Mouse (Mus musculus) adrenal gland, adult 18-20 months (tissue): Measurements from ENCODE around the gene Ciita. TPM values are rescaled to one million over a fixed set of nuclear protein-coding genes. Genes with fewer than 3 reads are reported as not detected.

ENCODE experiments used
- DNase-seq, 2 experiments: peaks; one replicate each; pipeline ENCODE4 v3.0.0; 2021 to 2022; ENCODE audit warnings: low spot score in 2 of 2
- total RNA-seq, 2 experiments: library from RNA; stranded (reverse); gene quantifications; 1 replicate in 1 of 2; 2 replicates in 1 of 2; pipeline ENCODE4 v1.2.3; 2021

The Ciita gene
- total RNA-seq, 2 experiments from 2014 or later, result 1.6 to 6.6 TPM

DNA sequence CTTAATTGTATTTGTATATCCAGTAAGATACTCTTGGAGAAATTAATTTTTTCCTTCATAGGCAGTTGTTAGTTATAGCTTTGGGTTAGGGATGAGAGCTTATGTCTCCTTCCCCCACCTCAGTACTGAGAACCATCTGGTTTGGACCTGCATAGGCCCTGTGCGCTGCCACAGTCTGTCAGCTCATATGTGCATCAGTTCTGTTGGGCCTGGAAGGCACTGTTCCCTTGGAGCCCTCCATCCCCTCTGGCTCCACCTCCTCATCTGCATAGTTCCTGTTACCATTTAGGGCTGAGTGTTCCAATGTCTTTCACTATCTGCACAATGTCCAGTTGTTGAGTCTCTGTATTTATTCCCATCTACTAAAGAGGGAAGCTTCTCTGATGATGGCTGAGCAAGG lies 11.7 kb upstream of the Ciita start:
- no peak for DNase-seq

DNA sequence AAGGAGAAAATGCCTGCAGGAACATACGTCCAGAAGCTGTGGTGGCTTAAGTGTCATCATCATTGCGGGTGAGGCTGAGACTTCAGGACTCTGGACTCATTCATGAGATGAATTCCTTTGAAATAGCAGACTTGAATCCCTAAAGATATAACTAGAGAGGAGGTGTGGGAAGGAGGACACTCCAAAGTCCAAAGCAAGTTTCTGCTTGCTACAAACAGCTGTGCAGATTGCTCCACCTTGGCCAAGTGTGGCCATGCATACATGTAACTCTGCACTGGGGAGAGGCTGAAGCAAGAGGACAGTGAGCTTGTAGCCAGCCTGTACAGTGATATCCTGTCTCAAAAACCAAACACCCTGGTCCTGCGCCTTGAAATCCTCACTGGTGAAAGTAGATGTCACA lies 7.9 kb upstream of the Ciita start:
- no peak for DNase-seq

DNA sequence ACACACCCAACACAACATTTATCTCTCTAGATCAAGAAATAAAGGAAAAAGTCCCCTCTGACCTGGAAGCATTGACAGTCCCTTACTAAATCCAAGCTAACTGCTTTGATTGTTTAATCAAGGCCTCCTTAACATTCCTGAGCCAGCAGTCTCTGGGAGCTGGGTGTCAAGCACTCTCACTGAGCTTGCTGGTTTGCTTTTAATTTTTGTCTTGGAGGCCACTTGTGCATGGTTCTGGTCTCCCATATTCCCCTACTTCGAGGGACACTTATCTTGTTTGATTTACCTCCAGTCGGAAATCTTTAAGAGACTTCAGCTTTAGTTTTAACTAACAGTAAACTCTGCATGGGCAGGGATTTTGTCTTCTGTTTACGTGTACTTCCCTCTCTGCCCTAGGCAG lies 4.9 kb upstream of the Ciita start:
- DNase-seq, result no peak

DNA sequence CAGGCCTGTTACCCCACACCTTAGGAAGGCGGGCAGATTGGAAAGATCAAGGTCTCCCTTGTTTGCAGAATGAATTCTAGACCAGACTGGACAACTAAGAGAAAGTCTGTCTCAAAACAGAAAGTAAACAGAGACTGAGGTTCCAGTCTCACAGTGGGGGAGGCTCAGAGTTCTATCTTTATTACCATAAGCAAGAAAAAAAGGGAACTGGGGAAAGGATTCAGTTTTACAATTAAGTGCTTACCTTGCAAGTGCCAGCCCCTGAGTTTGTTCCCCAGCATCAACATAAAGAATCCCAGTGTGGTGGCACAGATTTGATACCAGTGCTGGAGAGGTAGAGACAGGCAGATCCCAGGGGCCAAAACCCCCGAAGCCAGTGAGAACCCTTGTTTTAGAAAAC lies 3.9 kb upstream of the Ciita start:
- no peak for DNase-seq

DNA sequence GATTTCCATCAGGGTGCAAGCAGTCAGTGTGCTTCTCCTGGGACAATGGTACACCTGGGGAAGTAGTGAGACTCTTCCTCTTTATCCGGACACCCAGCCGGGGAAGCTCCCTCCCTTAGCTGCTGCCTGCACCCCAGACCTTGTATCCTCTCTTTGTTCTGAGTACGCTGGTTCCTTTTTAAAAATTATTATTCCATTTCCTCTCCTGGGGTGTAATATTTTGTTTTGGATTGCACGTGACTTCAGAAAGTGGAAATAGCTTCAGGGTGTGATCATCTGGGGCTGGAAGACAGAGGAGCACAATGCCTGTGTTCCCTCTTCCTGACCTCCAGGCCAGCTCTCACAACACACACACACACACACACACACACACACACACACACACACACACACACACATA lies 2.5 kb downstream of the Ciita start:
- no peak for DNase-seq

DNA sequence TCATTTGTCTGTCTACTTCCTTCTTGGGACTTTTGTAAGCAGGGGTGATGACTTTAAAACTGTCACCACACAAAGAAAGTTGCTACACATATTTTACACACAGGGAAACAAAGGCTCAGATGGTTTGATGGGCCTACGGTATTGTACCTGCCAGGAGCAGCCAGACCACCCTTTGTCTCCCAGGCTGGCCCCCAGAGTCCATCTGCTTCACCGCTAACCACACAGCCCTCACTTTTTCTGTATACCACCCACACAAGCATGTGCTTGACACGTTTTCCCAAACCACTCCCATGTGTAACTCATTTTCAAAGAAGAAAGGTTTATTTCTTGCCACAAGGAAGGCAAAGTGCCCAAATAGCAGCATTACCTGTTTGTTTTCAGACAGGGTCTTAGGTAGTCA lies 7.1 kb downstream of the Ciita start:
- DNase-seq, result no peak

DNA sequence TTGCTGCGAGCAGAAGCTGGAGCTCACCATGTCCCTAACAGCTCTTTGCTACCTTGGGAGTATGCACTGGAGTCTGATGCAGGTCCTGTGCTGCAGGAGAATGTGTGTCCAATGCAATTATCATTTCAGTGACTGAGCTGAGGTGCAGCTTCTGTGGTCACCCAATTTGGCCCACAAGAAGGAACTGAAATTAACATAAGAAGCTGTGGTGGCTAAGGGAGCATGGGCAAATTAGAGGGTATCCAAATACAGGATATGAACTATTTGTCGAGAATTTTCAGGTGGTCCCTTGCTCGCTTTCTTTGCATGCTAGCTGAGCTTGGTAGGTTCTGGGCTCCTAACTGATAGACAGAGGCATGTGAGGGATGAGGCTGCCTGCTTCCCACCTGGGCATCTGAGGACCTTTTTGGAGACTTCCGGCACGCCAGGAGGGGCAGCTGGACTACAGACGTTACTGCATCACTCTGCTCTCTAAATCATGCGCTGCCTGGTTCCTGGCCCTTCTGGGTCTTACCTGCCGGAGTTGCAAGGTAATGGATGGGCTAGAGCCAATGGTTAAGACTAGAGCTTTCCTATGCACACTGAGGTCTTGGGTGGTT lies 8.1 kb downstream of the Ciita start:
- DNase-seq, result no peak

DNA sequence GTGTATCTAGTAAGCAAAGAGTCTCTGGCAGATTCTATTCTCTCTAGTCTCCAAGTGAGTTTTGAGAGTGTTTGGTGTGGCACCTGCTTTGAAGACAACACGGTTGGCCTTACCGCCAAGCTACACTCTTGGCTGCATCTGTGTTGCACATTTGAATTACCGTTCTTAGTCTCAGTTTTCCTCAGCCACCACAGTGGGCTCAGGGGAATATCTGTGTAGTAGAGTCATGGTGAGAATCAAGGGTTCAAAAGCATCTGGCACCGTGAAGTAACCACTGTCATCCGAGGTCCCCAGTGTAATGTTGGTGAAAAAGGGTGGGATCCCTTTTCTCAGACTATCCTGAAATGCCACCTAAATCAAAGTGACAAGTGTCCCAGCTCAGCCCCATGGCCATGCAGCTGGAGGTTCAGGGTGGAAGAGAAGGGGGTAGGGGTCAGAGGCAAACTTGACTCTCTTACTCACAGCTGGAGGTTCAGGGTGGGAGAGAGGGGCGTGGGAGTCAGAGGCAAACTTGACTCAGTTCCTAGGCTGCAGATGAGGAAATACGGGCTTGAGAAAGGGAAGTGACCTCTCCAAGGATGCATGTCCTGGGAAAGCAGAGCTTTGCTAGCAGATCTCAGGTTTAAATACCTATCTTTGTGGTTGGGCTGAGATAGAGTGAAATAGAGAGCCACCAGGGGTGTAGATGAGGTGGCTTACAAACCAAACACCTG lies 9.1 kb downstream of the Ciita start:
- DNase-seq, result no peak

DNA sequence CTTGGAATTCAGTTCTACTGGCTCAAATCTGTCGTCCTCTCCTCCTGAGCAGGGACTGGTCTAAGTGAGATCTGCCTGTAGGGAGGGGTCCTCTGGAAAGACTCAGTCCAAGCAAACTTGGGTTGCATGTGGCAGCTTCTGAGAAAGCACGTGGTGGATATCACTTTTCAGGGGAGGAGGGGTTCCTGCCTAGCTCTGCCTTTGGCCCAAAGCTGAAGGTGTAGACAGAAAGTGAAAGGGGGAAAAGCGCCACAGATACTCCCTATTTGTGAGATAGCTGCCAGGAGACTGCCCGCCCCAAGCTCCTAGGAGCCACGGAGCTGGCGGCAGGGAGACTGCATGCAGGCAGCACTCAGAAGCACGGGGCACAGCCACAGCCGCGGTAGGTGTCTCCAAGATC lies 9.6 kb downstream of the Ciita start:
- no peak for DNase-seq

DNA sequence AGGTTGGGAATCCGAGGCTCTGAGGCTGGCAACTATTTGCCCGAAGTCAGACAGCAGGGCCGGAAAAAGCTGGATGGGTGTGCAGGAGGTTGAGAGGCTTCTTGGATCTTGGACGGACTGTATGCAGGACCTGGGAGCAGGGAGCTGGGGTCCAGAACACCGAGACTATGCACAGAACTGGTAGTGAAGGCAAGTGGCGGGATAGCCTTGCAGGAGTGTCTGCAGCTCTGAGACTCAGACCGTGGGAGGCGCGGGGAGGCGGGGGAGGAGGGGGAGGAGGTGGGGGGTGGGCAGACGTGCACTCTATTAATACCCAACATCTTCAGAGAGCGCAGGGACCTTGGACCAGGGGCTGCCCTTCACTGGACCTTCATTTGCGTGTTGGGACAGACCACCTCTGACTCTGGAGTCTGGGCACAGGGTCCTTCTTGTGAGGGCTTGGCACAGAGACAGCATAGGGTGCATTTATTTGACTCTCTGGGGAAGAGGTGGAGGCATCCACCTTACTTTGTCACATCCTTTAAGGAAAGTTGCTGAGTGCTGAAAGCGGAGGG lies 10.1 kb downstream of the Ciita start:
- no peak for DNase-seq

DNA sequence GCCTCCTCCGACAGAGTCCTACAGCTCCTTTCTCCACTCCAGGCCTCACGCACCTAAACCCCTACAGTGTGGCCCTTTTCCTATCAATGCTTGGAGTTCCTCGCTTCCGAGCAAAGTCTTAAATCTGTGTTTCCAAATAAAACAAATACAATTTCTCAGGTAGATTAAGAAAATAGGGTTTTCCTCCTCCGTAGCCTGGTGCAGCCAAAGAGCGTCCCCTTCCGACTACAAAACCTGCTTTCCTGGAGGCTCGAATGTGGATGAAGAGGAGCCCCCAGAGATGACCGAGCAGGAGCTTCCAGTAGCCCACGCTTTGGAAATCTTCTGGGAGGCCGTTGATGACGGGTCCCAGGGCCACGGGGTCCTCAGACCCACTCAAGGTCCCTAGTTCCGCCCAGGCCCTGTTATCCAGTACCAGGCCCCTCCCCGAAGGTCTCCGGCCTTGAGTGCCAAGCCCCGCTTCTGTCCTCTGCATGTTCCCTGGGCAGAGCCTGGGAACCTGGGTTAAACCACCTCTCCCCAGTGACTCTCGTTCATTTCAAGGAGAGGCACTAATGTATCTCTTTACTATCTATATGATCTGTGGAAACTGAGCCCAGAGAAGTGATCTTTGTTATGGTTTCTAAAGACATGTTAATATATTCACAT lies 10.8 kb downstream of the Ciita start:
- no peak for DNase-seq

DNA sequence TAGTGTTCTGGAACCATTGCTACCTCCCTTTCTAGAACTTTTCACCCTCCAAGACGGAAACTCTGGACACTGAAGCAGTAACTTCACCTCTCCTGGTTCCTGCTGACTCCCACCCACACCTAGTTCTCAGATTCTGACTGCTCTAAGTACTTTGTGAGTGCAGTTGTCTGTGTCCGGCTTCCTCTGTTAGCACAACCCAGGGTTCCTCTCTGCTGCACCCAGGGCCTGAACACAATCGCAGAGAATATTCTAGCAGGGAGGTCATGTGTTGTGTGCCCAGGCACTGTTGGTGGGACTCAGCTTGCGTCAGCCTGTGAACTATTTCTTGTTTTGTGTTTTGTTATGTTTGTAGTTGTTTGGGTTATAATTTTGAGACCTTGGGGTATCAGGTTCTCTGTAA lies 11.9 kb downstream of the Ciita start:
- DNase-seq, result no peak

DNA sequence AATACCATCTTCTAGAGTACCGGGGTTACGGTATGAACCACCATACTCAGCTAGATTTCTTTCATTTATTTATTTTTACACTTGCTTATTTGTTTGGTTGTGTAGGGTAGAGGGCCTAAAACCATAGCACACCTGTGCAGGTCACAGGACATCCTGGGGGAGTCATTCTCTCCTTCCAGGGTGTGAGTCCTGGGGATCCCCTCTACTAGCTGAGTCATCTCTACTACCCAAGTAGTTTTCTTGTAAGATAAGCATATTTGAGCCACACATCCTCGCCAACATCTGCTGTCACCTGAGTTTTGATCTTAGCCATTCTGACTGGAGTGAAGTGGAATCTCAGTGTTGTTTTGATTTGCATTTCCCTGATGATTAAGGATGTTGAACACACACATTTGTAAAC lies 12.7 kb downstream of the Ciita start:
- DNase-seq, result no peak

DNA sequence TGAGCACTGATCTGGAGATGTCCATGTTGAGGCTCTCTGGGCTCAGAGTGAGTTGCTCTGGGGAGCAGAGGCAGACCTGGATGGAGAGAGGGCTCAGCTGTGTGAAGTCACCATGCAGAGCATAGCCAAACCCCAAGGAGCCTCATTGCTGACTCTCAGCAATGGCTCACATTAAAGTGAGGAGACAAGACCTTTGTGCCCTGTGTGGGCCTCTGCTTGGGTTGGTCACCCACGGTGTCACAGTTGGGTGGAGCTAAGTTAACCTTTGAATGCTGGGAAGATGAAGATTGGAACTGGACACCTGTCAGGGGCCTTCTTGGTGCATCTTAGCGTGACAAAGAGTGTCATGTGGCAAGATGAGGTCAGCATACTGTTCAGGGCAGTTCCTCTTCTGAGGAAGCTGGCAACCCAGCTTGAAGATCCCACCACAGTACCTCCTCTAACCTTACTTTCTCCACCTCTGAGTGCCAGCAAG lies 16.0 kb downstream of the Ciita start:
- DNase-seq, result no peak

DNA sequence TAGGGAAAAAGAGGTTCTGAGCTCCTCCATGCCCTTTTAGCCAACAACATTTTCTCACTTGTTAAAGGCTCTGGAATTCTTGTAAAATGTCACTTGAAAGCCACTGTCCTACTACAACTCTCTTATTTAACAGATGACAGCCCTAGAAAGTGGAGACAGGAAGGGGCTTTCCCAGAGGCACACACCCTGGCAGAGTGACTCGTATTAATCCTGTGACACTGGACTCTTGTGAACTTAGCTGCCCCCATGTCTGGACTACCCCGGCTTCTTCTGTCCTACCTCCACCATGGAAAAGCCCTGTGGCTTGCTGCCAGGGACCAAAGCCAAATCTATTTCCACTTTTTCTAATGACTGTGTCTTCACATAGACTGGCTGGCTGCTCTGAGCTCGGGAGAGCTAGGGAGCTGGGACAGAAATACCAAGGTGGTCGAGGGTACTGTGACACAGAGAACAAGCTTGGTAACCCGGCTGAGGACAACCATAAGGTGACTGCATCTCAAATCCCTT lies 18.3 kb downstream of the Ciita start:
- DNase-seq, result no peak

DNA sequence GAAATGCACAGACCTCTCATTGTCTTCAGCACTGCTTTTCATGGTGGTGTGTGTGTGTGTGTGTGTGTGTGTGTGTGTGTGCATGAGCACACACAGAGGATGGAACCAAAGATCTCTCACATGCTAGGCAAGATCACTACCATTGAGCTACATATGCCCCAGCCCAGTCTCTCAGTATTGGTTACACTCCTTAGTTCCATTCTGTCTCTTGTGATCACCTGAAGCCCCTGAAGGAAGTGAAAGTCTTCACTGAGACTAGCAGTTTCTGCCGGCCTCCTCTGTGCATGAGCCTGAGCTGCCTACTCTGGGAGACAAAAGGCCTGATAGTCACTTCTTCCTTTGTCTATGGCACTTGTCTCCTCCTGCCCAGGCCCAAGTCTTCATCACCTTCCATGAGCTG lies 19.3 kb downstream of the Ciita start:
- no peak for DNase-seq

DNA sequence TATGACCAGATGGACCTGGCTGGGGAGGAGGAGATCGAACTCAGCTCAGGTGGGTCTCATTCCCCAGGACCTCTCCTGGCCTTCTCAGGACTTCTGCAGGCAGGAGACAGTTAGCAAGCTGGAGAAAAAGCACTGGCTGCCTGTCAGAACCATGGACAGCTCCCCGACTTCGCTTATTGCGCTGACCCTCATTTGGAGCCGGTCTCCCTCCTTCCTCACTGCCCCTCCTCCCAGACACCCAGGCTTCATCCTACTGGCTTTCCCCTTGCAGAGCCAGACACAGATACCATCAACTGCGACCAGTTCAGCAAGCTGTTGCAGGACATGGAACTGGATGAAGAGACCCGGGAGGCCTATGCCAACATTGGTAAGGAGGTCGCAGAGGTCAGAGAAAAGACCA lies 22.0 kb downstream of the Ciita start:
- peak in 1 of 2 experiments; percentile 49 for DNase-seq

DNA sequence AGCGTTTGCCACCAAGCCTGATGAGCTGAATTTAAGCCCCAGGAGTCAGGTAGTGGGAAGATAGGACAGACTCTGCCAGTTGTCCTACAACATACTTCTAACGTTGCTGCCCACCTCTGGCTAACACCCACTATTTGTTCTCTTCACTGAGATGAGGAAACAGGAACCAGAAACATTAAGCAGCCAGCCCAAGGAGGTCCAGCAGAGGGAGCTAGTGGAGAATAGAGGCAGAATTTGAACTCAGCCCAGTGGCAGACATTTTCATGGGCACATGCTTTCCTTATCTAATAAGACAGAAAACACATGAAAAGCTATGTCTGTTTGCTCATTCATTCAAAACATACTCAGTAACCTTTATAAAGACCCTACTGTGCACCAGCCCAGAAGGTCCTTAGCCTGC lies 23.2 kb downstream of the Ciita start:
- DNase-seq, result no peak

DNA sequence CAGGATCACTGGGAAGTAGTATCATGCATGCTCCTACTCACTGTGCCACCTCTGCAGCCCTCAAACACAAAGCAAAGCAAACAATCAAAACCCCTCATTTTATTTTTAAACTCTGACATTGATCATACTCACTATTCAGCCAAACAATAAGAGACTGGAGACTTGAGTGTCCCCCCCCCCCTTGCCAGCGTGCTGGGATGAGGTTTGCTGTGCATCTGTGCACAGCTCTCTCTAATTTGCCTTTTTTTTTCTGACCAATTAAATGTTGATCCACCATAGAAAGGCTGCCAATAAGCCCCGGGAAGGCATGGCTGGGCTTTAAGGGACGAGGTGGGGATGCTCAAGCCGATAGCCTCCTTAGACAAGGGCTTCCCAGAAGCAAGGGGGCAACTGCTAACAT lies 27.6 kb downstream of the Ciita start:
- no peak for DNase-seq

DNA sequence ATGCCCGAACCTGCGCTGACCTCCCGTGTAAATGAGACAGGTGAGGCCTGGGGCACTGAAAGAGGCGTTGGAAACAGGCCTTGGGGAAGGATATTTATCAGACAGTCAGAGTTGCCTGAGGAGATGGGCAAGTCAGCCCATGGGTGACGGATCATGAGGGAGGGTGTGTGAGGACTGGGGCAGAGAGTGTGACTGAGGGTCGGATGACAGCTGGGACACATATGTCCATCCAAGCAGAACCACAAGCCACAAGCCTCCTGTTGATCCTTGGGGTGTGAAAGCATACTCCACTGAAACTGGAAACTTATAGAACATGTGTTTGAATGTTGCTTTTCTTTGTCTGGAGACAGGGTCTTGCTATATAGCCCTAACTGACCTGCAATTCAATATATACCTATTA lies 28.8 kb downstream of the Ciita start:
- no peak for DNase-seq

DNA sequence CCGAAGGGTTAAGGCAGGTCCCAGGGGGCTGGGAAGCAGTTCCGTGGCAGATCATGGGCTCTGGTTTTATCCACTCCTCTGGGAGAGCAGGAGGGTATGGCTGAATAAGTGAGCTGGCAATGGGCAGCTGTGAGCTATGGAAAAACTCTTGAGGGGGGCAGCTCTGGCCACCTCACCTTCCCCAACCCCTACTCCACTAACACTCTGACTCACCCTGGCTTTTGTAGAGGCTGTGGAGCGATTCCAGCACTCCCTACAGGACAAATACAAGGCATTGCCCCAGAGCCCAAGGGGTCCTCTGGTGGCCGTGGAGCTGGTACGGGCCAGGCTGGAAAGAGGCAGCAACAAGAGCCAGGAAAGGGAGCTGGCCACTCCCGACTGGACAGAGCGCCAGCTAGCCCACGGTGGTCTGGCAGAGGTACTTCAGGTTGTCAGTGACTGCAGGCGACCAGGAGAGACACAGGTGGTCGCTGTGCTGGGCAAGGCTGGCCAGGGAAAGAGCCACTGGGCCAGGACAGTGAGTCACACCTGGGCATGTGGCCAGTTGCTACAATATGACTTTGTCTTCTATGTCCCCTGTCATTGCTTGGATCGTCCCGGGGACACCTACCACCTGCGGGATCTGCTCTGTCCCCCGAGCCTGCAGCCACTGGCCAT lies 30.7 kb downstream of the Ciita start:
- no peak for DNase-seq

DNA sequence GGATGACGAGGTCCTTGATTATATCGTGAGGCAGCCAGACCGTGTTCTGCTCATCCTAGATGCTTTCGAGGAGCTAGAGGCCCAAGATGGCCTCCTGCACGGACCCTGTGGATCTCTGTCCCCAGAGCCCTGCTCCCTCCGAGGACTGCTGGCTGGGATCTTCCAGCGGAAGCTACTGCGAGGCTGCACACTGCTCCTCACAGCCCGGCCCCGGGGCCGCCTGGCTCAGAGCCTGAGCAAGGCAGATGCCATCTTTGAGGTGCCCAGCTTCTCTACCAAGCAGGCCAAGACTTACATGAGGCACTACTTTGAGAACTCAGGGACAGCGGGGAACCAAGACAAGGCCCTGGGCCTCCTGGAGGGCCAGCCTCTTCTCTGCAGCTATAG lies 31.3 kb downstream of the Ciita start:
- DNase-seq, result no peak
